Mouse (Mus musculus) MN1 (cell line): ENCODE data around the gene Syde1.

Source experiments
- DNase-seq: peaks from one replicate; pipeline ENCODE4 v3.0.0-alpha.2; 2016; ENCODE audit warnings: low spot score

Syde1 gene

GRCm38 (mm10) chr10:78575690-78576089 lies 16.1 kb downstream of the Syde1 start:
- peak; percentile 92 for DNase-seq

GRCm38 (mm10) chr10:78575105-78575632 lies 16.6 kb downstream of the Syde1 start:
- peak; percentile 76 for DNase-seq

DNA sequence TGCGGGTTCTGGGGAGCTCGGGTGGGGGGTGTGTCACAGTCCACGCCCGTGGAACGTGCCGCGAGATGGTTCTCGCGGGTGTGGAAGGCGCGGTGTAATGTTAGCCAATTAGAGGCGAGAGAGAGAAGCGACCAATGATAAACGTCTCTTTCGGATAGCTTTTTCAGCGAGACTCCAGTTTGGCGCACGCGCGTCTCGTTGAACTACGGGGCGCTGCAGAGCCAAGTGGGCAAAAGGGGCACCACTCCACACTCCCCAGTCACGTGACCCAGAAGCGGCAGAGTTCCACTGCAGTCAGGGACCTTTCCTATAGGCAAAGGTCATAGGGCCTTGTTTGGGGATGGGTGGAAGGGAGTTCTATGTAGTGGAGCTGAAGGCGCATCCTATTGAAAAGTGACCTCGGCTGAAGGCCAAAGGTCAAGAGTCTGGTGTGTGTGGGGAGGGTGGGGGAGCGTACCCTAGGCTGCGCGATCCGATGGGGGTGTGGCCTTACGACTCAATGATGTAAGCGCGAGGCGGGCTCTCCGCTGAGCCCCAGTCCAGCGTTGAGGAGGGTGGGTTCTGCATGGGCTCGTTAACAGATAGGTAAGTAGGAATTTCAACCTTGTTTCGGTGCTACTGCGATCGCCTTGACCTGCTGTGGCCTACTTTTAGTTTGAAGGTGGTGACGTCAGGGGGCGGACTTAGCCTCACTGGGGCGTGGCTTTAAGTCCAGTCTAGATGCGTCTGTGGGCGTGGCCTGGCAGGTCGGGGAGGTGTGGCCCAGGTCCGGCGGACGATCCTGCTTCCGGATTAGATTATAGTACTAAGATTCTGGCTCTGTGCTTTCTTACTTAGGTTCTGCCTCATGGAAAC lies 17.3 kb downstream of the Syde1 start, which contains the start of gene Ilvbl:
Gene Ilvbl (plus strand): TSS at position 97 of the 855 bp plus-strand sequence.
- DNase-seq, result peak; percentile 99

GRCm38 (mm10) chr10:78573226-78573625 lies 18.5 kb downstream of the Syde1 start:
- no peak for DNase-seq

DNA sequence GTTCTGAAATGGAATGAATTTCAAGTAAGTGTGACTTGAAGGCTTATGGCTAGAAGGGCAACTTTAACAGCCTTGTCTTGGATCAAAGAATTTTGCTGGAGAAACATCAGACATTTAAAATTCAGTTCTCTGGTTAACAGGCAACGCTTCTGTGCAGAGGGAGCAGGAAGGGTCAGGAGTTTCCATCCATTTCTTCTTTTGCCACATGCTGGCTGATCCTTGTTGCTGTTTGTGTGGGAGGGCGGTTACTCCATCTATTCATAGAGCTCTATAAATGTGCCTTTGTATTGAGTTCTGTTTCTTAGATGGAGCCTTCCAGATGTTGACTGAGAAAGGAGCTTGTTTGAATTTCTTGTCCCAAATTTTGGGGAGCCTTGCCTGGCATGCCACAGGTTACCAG lies 20.9 kb downstream of the Syde1 start:
- DNase-seq, result no peak

DNA sequence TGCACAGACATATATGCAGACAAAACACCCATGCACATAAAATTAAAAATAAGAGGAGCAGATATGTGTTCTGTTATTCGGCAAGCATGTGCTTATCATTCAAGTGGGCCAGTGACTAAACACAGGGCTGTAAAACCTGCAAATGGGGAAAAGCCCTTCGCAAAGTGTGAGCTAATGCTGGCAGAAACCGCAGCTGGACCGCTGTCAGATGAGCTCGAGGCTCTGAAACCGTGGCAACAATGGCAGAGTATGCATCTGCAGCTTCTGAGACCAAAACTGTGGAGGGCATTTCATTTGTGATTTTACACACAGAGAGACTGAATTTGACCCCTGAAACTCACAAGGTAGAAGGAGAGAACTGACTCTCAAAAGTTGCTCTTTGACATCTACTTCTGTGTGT lies 21.3 kb downstream of the Syde1 start:
- DNase-seq, result no peak

GRCm38 (mm10) chr10:78569686-78570085 lies 22.1 kb downstream of the Syde1 start:
- no peak for DNase-seq

GRCm38 (mm10) chr10:78569191-78569590 lies 22.6 kb downstream of the Syde1 start:
- no peak for DNase-seq

GRCm38 (mm10) chr10:78565070-78565469 lies 26.7 kb downstream of the Syde1 start:
- no peak for DNase-seq

GRCm38 (mm10) chr10:78540943-78541342 lies 50.8 kb downstream of the Syde1 start:
- peak; percentile 20 for DNase-seq
